Mouse (Mus musculus) bone marrow, adult 2 months (tissue): ENCODE results near the gene Gm26992. TPM values are rescaled to one million over a fixed set of nuclear protein-coding genes. Genes with fewer than 3 reads are reported as not detected.

ENCODE experiments used
- H3K27ac ChIP-seq: fragments of 200-500 bp; 2 replicates; pipeline ENCODE4 v1.5.1; 2012; ENCODE audit warnings: low read depth, mild to moderate bottlenecking, control low read depth, inconsistent platforms, low read length; ENCODE audit not compliant: control insufficient read depth, poor library complexity, insufficient read depth
- H3K4me1 ChIP-seq: fragments of 200-500 bp; 2 replicates; pipeline ENCODE4 v1.6.1; 2011; ENCODE audit warnings: low read length; ENCODE audit not compliant: control insufficient read depth, insufficient read depth
- H3K4me3 ChIP-seq: fragments of 200-500 bp; replicated peaks from 2 replicates; pipeline ENCODE3; 2011; ENCODE audit warnings: mild to moderate bottlenecking, low read depth, low read length, control low read depth; ENCODE audit not compliant: control insufficient read depth
- CTCF ChIP-seq: fragments of 200-500 bp; IDR thresholded peaks from 2 replicates; pipeline ENCODE4 v1.5.1; 2011; ENCODE audit warnings: low read length, control low read depth; ENCODE audit not compliant: control insufficient read depth, insufficient read depth
- POLR2A ChIP-seq: fragments of 200-500 bp; IDR thresholded peaks from 2 replicates; pipeline ENCODE4 v1.6.1; 2011; ENCODE audit warnings: low read depth, mild to moderate bottlenecking, control low read depth, low read length, borderline replicate concordance; ENCODE audit not compliant: control insufficient read depth
- WGBS: fragments of 180-500 bp; shearing (Covaris S2); methylation state at CpG from one replicate; pipeline ENCODE4 v1.1.7; 2018; 5-methylcytosine and 5-hydroxymethylcytosine counted together
- polyA plus RNA-seq: library from polyadenylated mRNA; stranded (reverse); fragments of >200 nt; gene quantifications from 2 replicates; pipeline ENCODE4 v1.2.4, GENCODE M21; 2011; ENCODE audit warnings: low replicate concordance; ENCODE audit not compliant: missing spikeins, insufficient read depth, insufficient read length

Gm26992 gene
- polyA plus RNA-seq, 1 experiment = not detected

DNA sequence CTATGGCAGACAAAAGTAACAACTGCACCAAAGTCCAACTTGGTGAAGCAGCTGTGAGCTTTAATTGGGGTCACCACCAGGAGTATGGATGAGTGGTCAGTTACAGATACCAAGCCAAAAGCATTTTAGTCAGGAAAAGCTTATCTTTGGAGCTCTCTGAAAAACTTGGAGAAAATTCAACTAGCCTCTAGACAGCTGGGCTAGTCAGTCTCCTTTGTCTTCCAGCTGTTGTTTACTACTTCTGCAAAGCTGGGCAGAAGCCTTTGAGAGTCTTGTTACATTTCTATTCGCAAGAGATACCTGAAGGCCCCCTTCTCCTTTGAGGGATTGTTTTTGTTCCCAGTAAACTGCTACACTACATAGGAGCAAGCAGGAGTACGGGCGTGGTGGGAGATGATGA, 97.7 kb downstream of the Gm26992 start:
- Histone ChIP-seq H3K27ac (no peak overlapping the region), H3K4me3 (no peak overlapping the region), H3K4me1 (no peaks in the 10 kb centered on the region)
- 70% methylated on average over 3 of the region's 3 CpGs for WGBS
- TF ChIP-seq POLR2A (no peak), CTCF (no peak)

DNA sequence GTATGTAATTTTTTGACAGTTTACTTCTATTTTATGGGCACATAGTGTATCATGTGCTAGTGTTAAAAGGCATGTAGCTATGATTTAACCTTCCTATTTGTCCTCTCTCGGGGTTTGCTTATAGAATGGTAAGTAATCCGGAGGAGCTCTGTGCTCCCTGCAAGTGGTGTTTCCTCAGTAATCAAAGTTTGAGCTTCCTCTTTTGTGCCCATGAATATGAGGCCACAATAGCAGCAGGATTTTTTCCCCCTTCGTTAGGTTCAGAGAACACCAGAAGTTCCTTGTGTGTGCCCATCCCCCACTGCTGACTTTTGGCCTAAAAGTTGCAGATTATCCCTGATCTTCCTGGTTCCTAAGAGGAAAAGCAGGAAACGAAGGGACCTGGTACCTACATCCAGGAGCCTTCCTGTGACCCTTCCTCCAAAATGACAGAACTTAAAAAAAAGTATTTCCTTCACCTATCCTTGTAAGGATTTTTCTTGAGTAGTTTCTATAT, 99.5 kb downstream of the Gm26992 start:
- Histone ChIP-seq H3K4me1 (no peaks in the 10 kb centered on the region), H3K27ac (no peak overlapping the region), H3K4me3 (no peak overlapping the region)
- TF ChIP-seq CTCF (no peak), POLR2A (no peak)
- 15% methylated on average over 4 of the region's 4 CpGs for WGBS

DNA sequence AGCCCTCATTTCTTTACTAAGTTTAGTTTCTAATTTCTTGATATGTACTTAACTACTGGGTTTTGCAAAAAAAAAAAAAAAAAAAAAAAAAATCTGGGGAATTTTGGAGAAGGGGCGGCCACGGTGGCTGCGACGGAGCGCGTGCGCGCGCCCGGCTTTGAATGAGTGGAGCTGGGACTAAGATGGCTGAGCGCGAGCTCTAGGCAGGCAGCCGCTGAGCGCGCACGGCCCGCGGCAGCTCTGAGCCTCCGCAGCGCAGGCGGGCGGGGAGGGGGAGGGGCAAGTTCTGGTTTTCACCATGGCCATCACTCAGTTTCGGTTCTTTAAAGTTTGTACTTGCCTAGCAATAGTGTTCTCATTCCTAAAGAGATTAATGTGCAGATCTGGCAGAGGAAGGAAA, 107.4 kb downstream of the Gm26992 start:
- under 1% methylated on average over 23 of the region's 23 CpGs for WGBS
- TF ChIP-seq CTCF (no peak), POLR2A (no peak; the same call in 1 of the 2 replicates)
- no peak overlapping the region for H3K27ac ChIP-seq
- H3K4me1 ChIP-seq = no peaks in the 10 kb centered on the region; the same call in 1 of the 2 replicates
- H3K4me3 ChIP-seq = peak overlapping the region; percentile 33

Other genes starting within 250 kb of the Gm26992 start
- not detected in 2 replicates for gene Nap1l2, start 235.4 kb upstream of the Gm26992 start, polyA plus RNA-seq
- gene Cdx4, start 100.6 kb upstream of the Gm26992 start, polyA plus RNA-seq = not detected in 2 replicates
- gene Chic1, start 65.5 kb upstream of the Gm26992 start, polyA plus RNA-seq = 0.41 and 0.55 TPM in 2 replicates
- not detected in 2 replicates for gene Tsx, start 7.5 kb upstream of the Gm26992 start, polyA plus RNA-seq
- gene Zcchc13, start 208.6 kb downstream of the Gm26992 start, polyA plus RNA-seq = 1.4 TPM in 1 of 2 replicates, not detected in the other